Mouse (Mus musculus) myocyte (in vitro differentiated cells): ENCODE measurements around the gene Dcst1. TPM values are rescaled to one million over a fixed set of nuclear protein-coding genes. Genes with fewer than 3 reads are reported as not detected.

Experiments used
- H3K27me3 ChIP-seq: one replicate; pipeline ENCODE4 v1.6.1; 2011; ENCODE audit not compliant: control insufficient read depth, insufficient read depth, insufficient read length
- H3K36me3 ChIP-seq: one replicate; pipeline ENCODE4 v1.6.1; 2011; ENCODE audit not compliant: control insufficient read depth, insufficient read depth
- H3K4me2 ChIP-seq: one replicate; pipeline ENCODE4 v1.6.1; 2011; ENCODE audit warnings: low read depth, control low read depth
- H3K4me3 ChIP-seq: one replicate; pipeline ENCODE4 v1.5.1; 2011; ENCODE audit warnings: mild to moderate bottlenecking, control low read depth, moderate library complexity
- H3K79me2 ChIP-seq: one replicate; pipeline ENCODE4 v1.6.1; 2011; ENCODE audit not compliant: control insufficient read depth, insufficient read depth
- H3ac ChIP-seq: one replicate; pipeline ENCODE4 v1.6.1; 2011; ENCODE audit not compliant: control insufficient read depth, insufficient read length
- CEBPB ChIP-seq: IDR thresholded peaks from 2 replicates; pipeline ENCODE4 v1.6.1; 2011; ENCODE audit warnings: mild to moderate bottlenecking, moderate library complexity; ENCODE audit not compliant: poor library complexity, insufficient read depth, severe bottlenecking
- E2F4 ChIP-seq: IDR thresholded peaks from one replicate; pipeline ENCODE4 v1.6.1; 2011; ENCODE audit warnings: mild to moderate bottlenecking, control low read depth, moderate library complexity; ENCODE audit not compliant: insufficient read depth
- MAX ChIP-seq: IDR thresholded peaks from one replicate; pipeline ENCODE4 v1.6.1; 2011; ENCODE audit warnings: low read depth, mild to moderate bottlenecking, control low read depth
- MYOD1 ChIP-seq, 3 experiments: IDR thresholded peaks; one replicate each; pipeline ENCODE4 v1.6.1; 2011; ENCODE audit warnings: control low read depth in 2 of 3, low read depth in 2 of 3, mild to moderate bottlenecking in 2 of 3, moderate library complexity in 1 of 3; ENCODE audit not compliant: insufficient read length in 2 of 3, control insufficient read depth in 1 of 3
- MYOG ChIP-seq, 3 experiments: IDR thresholded peaks; one replicate each; pipeline ENCODE4 v1.6.1; 2011; ENCODE audit warnings: control low read depth in 2 of 3, low read depth in 2 of 3, mild to moderate bottlenecking in 2 of 3; ENCODE audit not compliant: insufficient read length in 2 of 3, control insufficient read depth in 1 of 3, insufficient read depth in 1 of 3
- POLR2A ChIP-seq: IDR thresholded peaks from one replicate; pipeline ENCODE4 v1.6.1; 2011; ENCODE audit warnings: low read depth, mild to moderate bottlenecking, control low read depth, moderate library complexity; ENCODE audit not compliant: insufficient read length
- POLR2AphosphoS2 ChIP-seq: IDR thresholded peaks from one replicate; pipeline ENCODE4 v1.6.1; 2011; ENCODE audit warnings: low read depth, control low read depth; ENCODE audit not compliant: insufficient read length
- REST ChIP-seq: IDR thresholded peaks from one replicate; pipeline ENCODE4 v1.6.1; 2011; ENCODE audit warnings: mild to moderate bottlenecking, control low read depth, moderate library complexity; ENCODE audit not compliant: insufficient read depth, insufficient read length
- SRF ChIP-seq: IDR thresholded peaks from one replicate; pipeline ENCODE4 v1.6.1; 2011; ENCODE audit warnings: low read depth; ENCODE audit not compliant: control insufficient read depth, insufficient read length
- TCF12 ChIP-seq: IDR thresholded peaks from one replicate; pipeline ENCODE4 v1.6.1; 2011; ENCODE audit warnings: mild to moderate bottlenecking, control low read depth; ENCODE audit not compliant: poor library complexity, insufficient read depth, severe bottlenecking
- TCF3 ChIP-seq: IDR thresholded peaks from one replicate; pipeline ENCODE4 v1.6.1; 2011; ENCODE audit warnings: low read depth, control low read depth; ENCODE audit not compliant: insufficient read length
- USF1 ChIP-seq: IDR thresholded peaks from one replicate; pipeline ENCODE4 v1.6.1; 2011; ENCODE audit warnings: low read depth, mild to moderate bottlenecking, control low read depth, moderate library complexity
- polyA plus RNA-seq: library from polyadenylated mRNA; unstranded; fragments of >200 nt; fragmentation: generic; extraction: Trizol; gene quantifications from one replicate; pipeline ENCODE4 v1.2.1, GENCODE M21; 2012; ENCODE audit warnings: missing spikeins

Gene Dcst1
- polyA plus RNA-seq, 1 experiment = 0.41 TPM

- TF ChIP-seq USF1 = no peak
- TF ChIP-seq MAX = no peak
- no peak for TF ChIP-seq REST
- no peak for TF ChIP-seq MYOD1 (IDR thresholded peaks at IDR 0.05; ENCODE audit: control insufficient read depth in 1 of 3, insufficient read length in 2 of 3, low read depth in 2 of 3)
- TF ChIP-seq TCF3 = no peak
- TF ChIP-seq E2F4 = no peak
- no peak for TF ChIP-seq CEBPB
- TF ChIP-seq MYOG (IDR thresholded peaks at IDR 0.05; ENCODE audit: control insufficient read depth in 1 of 3, insufficient read depth in 1 of 3, insufficient read length in 2 of 3, low read depth in 2 of 3) = no peak
- TF ChIP-seq POLR2A = no peak
- TF ChIP-seq TCF12 = no peak
- TF ChIP-seq SRF = no peak
- TF ChIP-seq POLR2AphosphoS2 = no peak
- no peak overlapping the region for H3ac ChIP-seq
- no peaks in the 10 kb centered on the region for H3K79me2 ChIP-seq
- no peak overlapping the region for H3K4me2 ChIP-seq
- no peak overlapping the region for H3K4me3 ChIP-seq
- no peaks in the 10 kb centered on the region for H3K36me3 ChIP-seq
- H3K27me3 ChIP-seq = peaks cover 3% of the 10 kb centered on the region
These were observed 57.0 kb downstream of the Dcst1 start for GRCm38 (mm10) chr3:89308089-89308488.

- TF ChIP-seq USF1 (no peak), POLR2A (no peak), SRF (no peak), MAX (no peak), MYOD1 (IDR thresholded peaks at IDR 0.05; ENCODE audit: control insufficient read depth in 1 of 3, insufficient read length in 2 of 3, low read depth in 2 of 3) (no peak), E2F4 (no peak), REST (no peak), POLR2AphosphoS2 (no peak), TCF3 (no peak), TCF12 (no peak), MYOG (IDR thresholded peaks at IDR 0.05; ENCODE audit: control insufficient read depth in 1 of 3, insufficient read depth in 1 of 3, insufficient read length in 2 of 3, low read depth in 2 of 3) (no peak), CEBPB (no peak)
- H3K4me2 ChIP-seq = no peak overlapping the region
These were observed 59.3 kb downstream of the Dcst1 start for GRCm38 (mm10) chr3:89305551-89306325.

GRCm38 (mm10) chr3:89305105-89305504 lies 59.9 kb downstream of the Dcst1 start:
- no peak overlapping the region for H3K4me3 ChIP-seq
- H3K36me3 ChIP-seq = no peaks in the 10 kb centered on the region
- no peak overlapping the region for H3K4me2 ChIP-seq
- no peak for TF ChIP-seq SRF
- TF ChIP-seq CEBPB = no peak
- no peak for TF ChIP-seq MYOD1 (IDR thresholded peaks at IDR 0.05; ENCODE audit: control insufficient read depth in 1 of 3, insufficient read length in 2 of 3, low read depth in 2 of 3)
- H3ac ChIP-seq = no peak overlapping the region
- peaks cover 3% of the 10 kb centered on the region for H3K27me3 ChIP-seq
- H3K79me2 ChIP-seq = no peaks in the 10 kb centered on the region

More at GRCm38 (mm10) chr3:89305551-89306325, 59.3 kb downstream of the Dcst1 start:
- Histone ChIP-seq H3K27me3 (peaks cover 3% of the 10 kb centered on the region), H3K4me3 (no peak overlapping the region), H3K79me2 (no peaks in the 10 kb centered on the region), H3K36me3 (no peaks in the 10 kb centered on the region), H3ac (no peak overlapping the region)

- Histone ChIP-seq H3K36me3 (no peaks in the 10 kb centered on the region), H3K4me2 (no peak overlapping the region), H3K4me3 (no peak overlapping the region), H3K79me2 (no peaks in the 10 kb centered on the region), H3K27me3 (peaks cover 3% of the 10 kb centered on the region), H3ac (no peak overlapping the region)
- TF ChIP-seq MYOD1 (IDR thresholded peaks at IDR 0.05; ENCODE audit: control insufficient read depth in 1 of 3, insufficient read length in 2 of 3, low read depth in 2 of 3) (no peak), TCF3 (no peak), USF1 (no peak), REST (no peak)
These were observed 60.6 kb downstream of the Dcst1 start for GRCm38 (mm10) chr3:89304440-89304839.

- no peak overlapping the region for H3K4me3 ChIP-seq
- H3K36me3 ChIP-seq = no peaks in the 10 kb centered on the region
- H3K79me2 ChIP-seq = no peaks in the 10 kb centered on the region
- H3K27me3 ChIP-seq = peaks cover 3% of the 10 kb centered on the region
- no peak for TF ChIP-seq MYOD1 (IDR thresholded peaks at IDR 0.05; ENCODE audit: control insufficient read depth in 1 of 3, insufficient read length in 2 of 3, low read depth in 2 of 3)
- no peak overlapping the region for H3ac ChIP-seq
- H3K4me2 ChIP-seq = no peak overlapping the region
These were observed 64.5 kb downstream of the Dcst1 start for GRCm38 (mm10) chr3:89300514-89300913.

Other genes starting within 250 kb of the Dcst1 start
- gene Pklr, start 229.1 kb downstream of the Dcst1 start, polyA plus RNA-seq = not detected
- gene Hcn3, start 205.1 kb downstream of the Dcst1 start, polyA plus RNA-seq = 0.10 TPM
- 22.2 TPM for gene Clk2, start 200.5 kb downstream of the Dcst1 start, polyA plus RNA-seq
- gene Scamp3, start 187.8 kb downstream of the Dcst1 start, polyA plus RNA-seq = 127 TPM
- gene Fam189b, start 182.1 kb downstream of the Dcst1 start, polyA plus RNA-seq = 15.0 TPM
- gene Gba, start 162.3 kb downstream of the Dcst1 start, polyA plus RNA-seq = 52.5 TPM
- 5.9 TPM for gene Thbs3, start 150.1 kb downstream of the Dcst1 start, polyA plus RNA-seq
- 114 TPM for gene Mtx1, start 138.2 kb downstream of the Dcst1 start, polyA plus RNA-seq
- 0.37 TPM for gene Muc1, start 136.2 kb downstream of the Dcst1 start, polyA plus RNA-seq
- 371 TPM for gene Krtcap2, start 119.3 kb downstream of the Dcst1 start, polyA plus RNA-seq
- gene Trim46, start 118.9 kb downstream of the Dcst1 start, polyA plus RNA-seq = 15.2 TPM
- 222 TPM for gene Dpm3, start 105.9 kb downstream of the Dcst1 start, polyA plus RNA-seq
- 48.7 TPM for gene Slc50a1, start 94.7 kb downstream of the Dcst1 start, polyA plus RNA-seq
- gene Efna1, start 84.1 kb downstream of the Dcst1 start, polyA plus RNA-seq = 8.2 TPM
- 1.8 TPM for gene Efna3, start 42.3 kb downstream of the Dcst1 start, polyA plus RNA-seq
- gene Efna4, start 27.2 kb downstream of the Dcst1 start, polyA plus RNA-seq = 5.4 TPM
- gene Adam15, start 15.3 kb downstream of the Dcst1 start, polyA plus RNA-seq = 78.4 TPM
- 0.01 TPM for gene Dcst2, start 3.3 kb downstream of the Dcst1 start, polyA plus RNA-seq
- 47.0 TPM for gene Zbtb7b, start 29.5 kb upstream of the Dcst1 start, polyA plus RNA-seq
- gene Lenep, start 37.5 kb upstream of the Dcst1 start, polyA plus RNA-seq = not detected
- gene Flad1, start 46.6 kb upstream of the Dcst1 start, polyA plus RNA-seq = 19.8 TPM
- 113 TPM for gene Cks1b, start 53.1 kb upstream of the Dcst1 start, polyA plus RNA-seq
- 95.5 TPM for gene Shc1, start 53.2 kb upstream of the Dcst1 start, polyA plus RNA-seq
- gene Pygo2, start 65.0 kb upstream of the Dcst1 start, polyA plus RNA-seq = 58.5 TPM
- gene Pbxip1, start 71.5 kb upstream of the Dcst1 start, polyA plus RNA-seq = 159 TPM
- gene Pmvk, start 89.3 kb upstream of the Dcst1 start, polyA plus RNA-seq = 67.9 TPM
- 0.68 TPM for gene Kcnn3, start 154.9 kb upstream of the Dcst1 start, polyA plus RNA-seq